In genomic region chr5:144829631-144830030, GRCm38 (mm10) we compare ENCODE assay signal across 19 mouse cellular contexts.
DNase-seq lines count a peak whose midpoint lies in the region; TF ChIP-seq lines count a peak whose summit lies in the region.
"Had no signal": no experiment of that assay in that cellular context is flagged by ENCODE, and none has a peak within 500 bp of the region (broad histone marks: within the 10 kb centered on the region; RNA-seq: fewer than 3 reads in every experiment).

No protein-coding gene starts in this region.

- peak overlapping the region; percentile 15; the same call in 1 of the 2 replicates for H3K27ac ChIP-seq in layer of hippocampus, adult 2 months
- H3K27ac ChIP-seq: embryonic facial prominence, embryonic 12.5 days; forebrain, embryonic 12.5 days; heart, adult 2 months; hindbrain, embryonic 13.5 days had no signal

- DNase-seq in heart, adult 8-10 months (ENCODE audit: low spot score) = peak; percentile 45
- no peak for DNase-seq in heart, adult 11 months
- no peak for DNase-seq in layer of hippocampus, adult 2 months (ENCODE audit: low spot score in 2 of 2)
- DNase-seq in layer of hippocampus, adult 9-10 months (ENCODE audit: low spot score) = no peak
- peak; percentile 37 for DNase-seq in fibroblast of lung, adult 2 months (ENCODE audit: low read depth)
- peak; percentile 27 to 48 for DNase-seq in heart, postnatal 14 days
- DNase-seq in frontal cortex, postnatal 10 days (ENCODE audit: low spot score in 2 of 2) = no peak
- no peak for DNase-seq in gastrocnemius, postnatal 10 days
- DNase-seq: adrenal gland, adult 8-10 months; adrenal gland, postnatal 36 days; cerebellum, adult 11 months; cerebellum, adult 8-10 months; cerebellum, postnatal 14 days; gastrocnemius, postnatal 14 days; kidney, adult 18-20 months had no signal

- no peak for TF ChIP-seq CTCF in layer of hippocampus, adult 2 months (conservative IDR thresholded peaks at IDR 0.05)

- intact Hi-C loops in heart, postnatal 14 days (cut with DNase I) = no loop called here

- no peak overlapping the region for H3K4me3 ChIP-seq in layer of hippocampus, adult 2 months
- H3K4me3 ChIP-seq: embryonic facial prominence, embryonic 12.5 days; forebrain, embryonic 12.5 days; heart, adult 2 months; hindbrain, embryonic 13.5 days had no signal

Comparison
In these comparisons a context has a peak if more than half of its experiments do, and no peak if none do; other contexts are left out.
1. DNase-seq: peak in heart, adult 8-10 months (single experiment), fibroblast of lung, adult 2 months (single experiment) and heart, postnatal 14 days (2 of 2); none in heart, adult 11 months (single experiment), layer of hippocampus, adult 2 months (0 of 2), layer of hippocampus, adult 9-10 months (single experiment), frontal cortex, postnatal 10 days (0 of 2) and gastrocnemius, postnatal 10 days (single experiment).